Mouse (Mus musculus): ENCODE data around the gene Dglucy. TPM values are rescaled to one million over a fixed set of nuclear protein-coding genes. Genes with fewer than 3 reads are reported as not detected.

Dglucy gene
- polyA plus RNA-seq, 1 experiment from 2014 or later: 3.6 TPM

DNA sequence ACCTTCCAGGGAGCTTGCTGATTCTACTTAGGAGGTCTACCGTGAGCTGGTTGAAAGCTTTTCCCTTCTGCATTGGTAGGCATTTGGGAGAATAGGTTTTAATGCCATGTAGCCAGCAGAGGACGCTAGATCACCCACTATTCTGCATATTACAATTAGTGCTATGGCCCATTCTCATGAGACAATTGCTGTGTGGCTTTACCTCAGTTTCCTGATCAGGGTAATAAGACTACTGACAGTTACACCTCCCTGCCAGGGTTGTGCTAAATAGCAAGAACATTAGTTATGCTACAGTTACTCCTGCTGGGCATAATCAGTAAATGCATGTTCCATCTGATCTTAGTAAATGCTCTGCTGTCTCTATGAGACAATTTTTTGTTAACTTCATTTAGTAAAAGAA is 67.0 kb downstream of the Dglucy start:
- 39% methylated on average over 2 of the region's 2 CpGs for WGBS
- no peak for ATAC-seq (ENCODE audit: low FRiP score, low TSS enrichment)

DNA sequence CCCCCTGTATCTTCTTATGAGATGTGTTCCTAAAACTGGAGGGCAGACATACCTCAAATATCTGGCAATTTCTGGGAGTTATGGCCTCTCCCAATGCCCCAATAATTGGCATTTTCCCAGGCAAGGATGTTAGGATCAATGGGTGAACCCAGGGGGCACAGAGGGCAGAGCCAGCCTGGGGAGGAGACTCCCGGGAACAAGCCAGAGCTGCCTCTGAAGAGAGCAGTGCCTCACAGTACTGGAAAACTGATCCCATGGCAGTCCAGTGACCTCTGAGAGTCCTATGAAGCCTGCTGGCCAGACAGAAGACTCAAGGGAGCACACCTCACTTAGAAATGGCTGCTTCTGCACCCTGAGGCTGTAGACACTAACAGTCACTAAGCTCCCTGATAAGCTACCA is 67.7 kb downstream of the Dglucy start:
- no peaks in the 10 kb centered on the region for H3K27me3 ChIP-seq (ENCODE audit: control insufficient read depth, insufficient read depth, low read length)
- no peak overlapping the region for H3K4me3 ChIP-seq (ENCODE audit: low read length)
- H3K9me3 ChIP-seq (ENCODE audit: control insufficient read depth, low read length): no peaks in the 10 kb centered on the region
- no peak overlapping the region for H3K27ac ChIP-seq (ENCODE audit: low read depth, low read length)
- no peak overlapping the region for H3K4me2 ChIP-seq (replicated peaks; ENCODE audit: low read depth, low read length)
- no peak for ATAC-seq (ENCODE audit: low FRiP score, low TSS enrichment)
- H3K36me3 ChIP-seq (ENCODE audit: control insufficient read depth, insufficient read depth, low read length): no peaks in the 10 kb centered on the region
- peaks cover 11% of the 10 kb centered on the region; the same call in 1 of the 2 replicates for H3K4me1 ChIP-seq (ENCODE audit: control insufficient read depth, insufficient read depth, low read length)
- WGBS: 0% methylated on average over 1 of the region's 1 CpGs
- H3K9ac ChIP-seq (ENCODE audit: low read depth, low read length): no peak overlapping the region

More for the DNA sequence above, 67.0 kb downstream of the Dglucy start:
- Histone ChIP-seq H3K4me3 (ENCODE audit: low read length) (no peak overlapping the region), H3K27ac (ENCODE audit: low read depth, low read length) (no peak overlapping the region), H3K4me2 (replicated peaks; ENCODE audit: low read depth, low read length) (no peak overlapping the region), H3K27me3 (ENCODE audit: control insufficient read depth, insufficient read depth, low read length) (no peaks in the 10 kb centered on the region), H3K4me1 (ENCODE audit: control insufficient read depth, insufficient read depth, low read length) (peaks cover 11% of the 10 kb centered on the region; the same call in 1 of the 2 replicates), H3K36me3 (ENCODE audit: control insufficient read depth, insufficient read depth, low read length) (no peaks in the 10 kb centered on the region), H3K9ac (ENCODE audit: low read depth, low read length) (no peak overlapping the region), H3K9me3 (ENCODE audit: control insufficient read depth, low read length) (no peaks in the 10 kb centered on the region)

DNA sequence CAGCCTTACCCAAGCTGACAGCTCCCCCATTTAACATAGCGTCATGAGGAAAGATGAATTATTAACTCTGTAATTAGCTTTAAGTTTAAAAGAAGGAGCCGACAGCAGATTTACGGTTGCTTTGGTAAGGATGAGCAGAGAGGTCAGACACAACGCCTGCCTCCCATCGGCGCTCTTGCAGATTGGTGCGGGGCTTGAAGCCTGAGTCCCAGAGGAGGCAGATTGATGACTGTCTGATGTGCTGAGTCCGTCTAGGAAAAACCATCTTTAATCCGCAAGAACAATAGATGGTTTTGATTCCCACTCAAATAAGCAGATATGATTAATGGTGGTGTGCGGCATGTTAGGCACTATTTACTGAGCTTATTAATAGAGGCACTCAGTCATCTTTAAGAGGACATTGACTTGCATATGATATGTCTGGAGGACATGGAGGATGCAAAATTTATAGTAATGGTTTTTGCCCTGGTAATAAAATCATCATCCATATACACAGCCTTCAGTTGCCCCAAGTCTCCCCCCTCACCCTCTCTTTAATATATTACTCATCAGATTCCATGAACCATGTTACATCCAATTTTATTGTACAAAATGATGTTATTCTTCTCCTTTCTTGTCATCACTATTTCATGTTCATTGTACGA is 68.7 kb downstream of the Dglucy start:
- H3K36me3 ChIP-seq (ENCODE audit: control insufficient read depth, insufficient read depth, low read length): no peaks in the 10 kb centered on the region
- WGBS: 21% methylated on average over 11 of the region's 11 CpGs

DNA sequence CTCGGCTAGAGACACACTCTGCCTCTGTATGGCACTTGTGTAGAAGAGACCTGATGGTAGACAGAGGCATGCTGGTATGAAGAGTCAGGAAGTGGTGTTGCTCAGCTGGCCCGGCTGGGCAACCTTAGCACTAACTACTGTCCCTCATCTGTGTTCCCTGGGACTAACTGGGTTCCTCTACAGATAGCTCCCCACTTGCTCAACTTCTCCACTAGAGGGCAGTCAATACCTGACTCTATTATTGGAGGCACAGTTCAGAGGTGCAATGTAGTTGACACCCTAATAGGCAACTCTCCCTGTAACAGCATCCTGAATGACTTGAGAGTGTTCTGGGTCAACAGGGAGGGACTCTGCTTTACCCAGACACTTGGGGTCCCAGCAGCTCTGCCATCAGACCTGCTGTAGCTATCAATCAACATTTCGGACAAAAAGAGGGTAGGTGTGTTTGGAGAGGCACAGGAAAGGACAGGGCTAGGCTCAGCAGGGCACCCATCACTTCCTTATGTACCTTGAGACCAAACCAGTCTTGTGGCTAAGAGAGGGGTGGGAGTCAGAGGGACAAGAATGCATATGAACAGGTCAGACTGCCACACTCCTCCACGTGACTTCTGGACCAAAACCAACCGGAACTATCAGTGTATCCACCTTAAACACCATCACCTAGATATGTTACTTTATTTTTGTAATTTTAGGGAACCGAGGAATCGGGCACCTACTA is 70.7 kb downstream of the Dglucy start:
- Histone ChIP-seq H3K9me3 (ENCODE audit: control insufficient read depth, low read length) (no peaks in the 10 kb centered on the region), H3K4me3 (ENCODE audit: low read length) (no peak overlapping the region), H3K27ac (ENCODE audit: low read depth, low read length) (no peak overlapping the region), H3K4me2 (replicated peaks; ENCODE audit: low read depth, low read length) (no peak overlapping the region), H3K4me1 (ENCODE audit: control insufficient read depth, insufficient read depth, low read length) (peaks cover 11% of the 10 kb centered on the region; the same call in 1 of the 2 replicates), H3K9ac (ENCODE audit: low read depth, low read length) (no peak overlapping the region), H3K36me3 (ENCODE audit: control insufficient read depth, insufficient read depth, low read length) (no peaks in the 10 kb centered on the region), H3K27me3 (ENCODE audit: control insufficient read depth, insufficient read depth, low read length) (no peaks in the 10 kb centered on the region)
- peak; percentile 85 for ATAC-seq (ENCODE audit: low FRiP score, low TSS enrichment)
- WGBS: 74% methylated on average over 7 of the region's 7 CpGs

More for the DNA sequence above, 68.7 kb downstream of the Dglucy start:
- no peaks in the 10 kb centered on the region for H3K27me3 ChIP-seq (ENCODE audit: control insufficient read depth, insufficient read depth, low read length)
- no peak overlapping the region for H3K27ac ChIP-seq (ENCODE audit: low read depth, low read length)
- H3K4me3 ChIP-seq (ENCODE audit: low read length): no peak overlapping the region
- H3K9ac ChIP-seq (ENCODE audit: low read depth, low read length): no peak overlapping the region
- ATAC-seq (ENCODE audit: low FRiP score, low TSS enrichment): no peak
- H3K4me2 ChIP-seq (replicated peaks; ENCODE audit: low read depth, low read length): no peak overlapping the region
- peaks cover 11% of the 10 kb centered on the region; the same call in 1 of the 2 replicates for H3K4me1 ChIP-seq (ENCODE audit: control insufficient read depth, insufficient read depth, low read length)
- no peaks in the 10 kb centered on the region for H3K9me3 ChIP-seq (ENCODE audit: control insufficient read depth, low read length)

DNA sequence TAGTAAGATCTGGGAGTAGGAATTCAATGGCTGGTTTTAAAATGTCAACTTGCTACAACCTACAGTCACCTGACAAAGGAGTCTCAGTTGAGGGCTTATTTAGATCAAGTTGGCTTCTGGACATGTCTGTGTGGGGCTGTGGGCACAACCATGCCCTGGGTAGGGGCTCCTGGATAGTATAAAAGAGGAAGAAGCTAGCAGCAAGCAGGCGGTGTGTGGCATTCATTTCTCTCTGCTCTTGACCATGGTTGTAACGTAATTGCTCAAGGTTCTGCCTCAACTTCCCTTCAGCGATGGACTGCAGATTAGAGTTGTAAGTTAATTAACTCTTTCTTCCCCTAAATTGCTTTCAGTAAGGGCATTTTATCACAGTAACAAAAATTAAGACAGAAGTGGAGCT is 73.5 kb downstream of the Dglucy start:
- 87% methylated on average over 3 of the region's 3 CpGs for WGBS
- ATAC-seq (ENCODE audit: low FRiP score, low TSS enrichment): no peak
- no peak overlapping the region for H3K9ac ChIP-seq (ENCODE audit: low read depth, low read length)

DNA sequence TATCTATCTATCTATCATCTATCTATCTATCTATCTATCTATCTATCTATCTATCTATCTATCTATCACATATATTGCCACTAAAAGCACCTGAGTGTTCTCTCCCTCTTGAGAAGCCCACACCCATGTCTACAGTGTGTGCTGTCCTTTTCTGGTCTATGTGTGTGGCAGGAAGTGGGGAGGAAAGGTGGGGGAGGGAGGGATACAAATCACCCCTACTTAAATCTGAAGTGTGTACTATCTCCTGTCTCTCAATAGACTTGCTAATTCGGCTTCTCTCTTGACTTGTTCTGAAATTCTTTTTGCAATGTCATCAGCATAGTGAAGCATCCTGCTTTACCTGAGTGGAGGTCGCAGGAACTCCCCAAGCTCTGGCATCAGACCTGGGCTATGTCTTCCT is 77.5 kb downstream of the Dglucy start:
- ATAC-seq (ENCODE audit: low FRiP score, low TSS enrichment): no peak
- no peak overlapping the region for H3K4me2 ChIP-seq (replicated peaks; ENCODE audit: low read depth, low read length)
- H3K27ac ChIP-seq (ENCODE audit: low read depth, low read length): no peak overlapping the region
- no peaks in the 10 kb centered on the region for H3K27me3 ChIP-seq (ENCODE audit: control insufficient read depth, insufficient read depth, low read length)
- no peak overlapping the region for H3K9ac ChIP-seq (ENCODE audit: low read depth, low read length)
- H3K4me1 ChIP-seq (ENCODE audit: control insufficient read depth, insufficient read depth, low read length): no peaks in the 10 kb centered on the region
- WGBS: 74% methylated on average over 2 of the region's 2 CpGs
- no peaks in the 10 kb centered on the region for H3K9me3 ChIP-seq (ENCODE audit: control insufficient read depth, low read length)
- H3K4me3 ChIP-seq (ENCODE audit: low read length): no peak overlapping the region
- H3K36me3 ChIP-seq (ENCODE audit: control insufficient read depth, insufficient read depth, low read length): no peaks in the 10 kb centered on the region

More for the DNA sequence above, 73.5 kb downstream of the Dglucy start:
- H3K27ac ChIP-seq (ENCODE audit: low read depth, low read length): no peak overlapping the region
- H3K27me3 ChIP-seq (ENCODE audit: control insufficient read depth, insufficient read depth, low read length): no peaks in the 10 kb centered on the region
- no peak overlapping the region for H3K4me3 ChIP-seq (ENCODE audit: low read length)
- H3K4me2 ChIP-seq (replicated peaks; ENCODE audit: low read depth, low read length): no peak overlapping the region
- no peaks in the 10 kb centered on the region for H3K36me3 ChIP-seq (ENCODE audit: control insufficient read depth, insufficient read depth, low read length)
- no peaks in the 10 kb centered on the region for H3K9me3 ChIP-seq (ENCODE audit: control insufficient read depth, low read length)
- peaks cover 2% of the 10 kb centered on the region; the same call in 1 of the 2 replicates for H3K4me1 ChIP-seq (ENCODE audit: control insufficient read depth, insufficient read depth, low read length)

DNA sequence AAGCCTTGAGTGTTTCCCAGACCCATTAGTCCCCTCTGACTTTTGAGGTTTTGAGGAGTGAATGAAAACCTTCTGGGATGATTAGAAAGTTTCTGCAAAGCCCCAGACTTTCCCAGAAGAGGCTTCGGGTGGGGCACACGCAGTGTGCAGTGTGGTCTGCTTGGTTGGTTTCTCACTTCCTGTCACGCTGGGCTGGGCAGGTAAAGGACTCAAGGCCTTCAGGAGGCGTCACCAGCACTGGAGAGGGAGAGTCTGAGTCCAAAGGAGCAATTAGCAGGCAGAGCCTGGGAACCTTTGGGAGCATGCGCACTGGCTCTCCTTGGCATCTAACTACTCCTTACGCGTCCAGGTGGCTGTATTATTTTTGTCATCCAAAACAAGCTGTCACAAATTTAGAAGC is 78.9 kb downstream of the Dglucy start:
- H3K36me3 ChIP-seq (ENCODE audit: control insufficient read depth, insufficient read depth, low read length): no peaks in the 10 kb centered on the region
- H3K9me3 ChIP-seq (ENCODE audit: control insufficient read depth, low read length): no peaks in the 10 kb centered on the region
- WGBS: 63% methylated on average over 7 of the region's 7 CpGs
- H3K27me3 ChIP-seq (ENCODE audit: control insufficient read depth, insufficient read depth, low read length): no peaks in the 10 kb centered on the region
- no peaks in the 10 kb centered on the region for H3K4me1 ChIP-seq (ENCODE audit: control insufficient read depth, insufficient read depth, low read length)
- H3K27ac ChIP-seq (ENCODE audit: low read depth, low read length): 0 out of 2 replicates have a peak overlapping the region, but pooled peaks have one; percentile 9
- peak; percentile 87; the same call in 1 of the 2 replicates for ATAC-seq (ENCODE audit: low FRiP score, low TSS enrichment)
- no peak overlapping the region for H3K4me3 ChIP-seq (ENCODE audit: low read length)
- no peak overlapping the region for H3K4me2 ChIP-seq (replicated peaks; ENCODE audit: low read depth, low read length)
- no peak overlapping the region for H3K9ac ChIP-seq (ENCODE audit: low read depth, low read length)

DNA sequence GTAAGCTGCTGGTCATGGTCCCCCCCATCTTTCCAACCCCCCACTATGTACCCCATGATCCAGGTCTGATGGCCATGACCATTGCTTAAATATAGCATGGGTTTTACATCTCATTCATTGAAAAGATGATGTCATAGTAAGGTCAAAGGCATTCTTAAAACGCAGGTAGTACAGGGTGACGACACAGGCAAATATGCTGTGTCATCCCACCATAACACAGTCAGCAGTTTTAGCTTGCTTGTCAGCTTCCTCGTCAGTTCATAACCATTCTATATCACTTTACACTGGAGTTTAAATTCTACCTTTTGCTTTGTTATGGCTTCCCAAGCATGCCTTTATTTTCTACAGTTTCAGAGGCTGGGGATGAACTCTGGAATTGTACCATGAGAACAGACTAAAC is 83.4 kb downstream of the Dglucy start:
- WGBS: 86% methylated on average over 3 of the region's 3 CpGs
- H3K4me1 ChIP-seq (ENCODE audit: control insufficient read depth, insufficient read depth, low read length): no peaks in the 10 kb centered on the region
- H3K36me3 ChIP-seq (ENCODE audit: control insufficient read depth, insufficient read depth, low read length): no peaks in the 10 kb centered on the region
- H3K4me2 ChIP-seq (replicated peaks; ENCODE audit: low read depth, low read length): no peak overlapping the region
- H3K9ac ChIP-seq (ENCODE audit: low read depth, low read length): no peak overlapping the region
- no peak for ATAC-seq (ENCODE audit: low FRiP score, low TSS enrichment)
- H3K27ac ChIP-seq (ENCODE audit: low read depth, low read length): no peak overlapping the region
- H3K4me3 ChIP-seq (ENCODE audit: low read length): no peak overlapping the region
- no peaks in the 10 kb centered on the region for H3K27me3 ChIP-seq (ENCODE audit: control insufficient read depth, insufficient read depth, low read length)
- H3K9me3 ChIP-seq (ENCODE audit: control insufficient read depth, low read length): no peaks in the 10 kb centered on the region

DNA sequence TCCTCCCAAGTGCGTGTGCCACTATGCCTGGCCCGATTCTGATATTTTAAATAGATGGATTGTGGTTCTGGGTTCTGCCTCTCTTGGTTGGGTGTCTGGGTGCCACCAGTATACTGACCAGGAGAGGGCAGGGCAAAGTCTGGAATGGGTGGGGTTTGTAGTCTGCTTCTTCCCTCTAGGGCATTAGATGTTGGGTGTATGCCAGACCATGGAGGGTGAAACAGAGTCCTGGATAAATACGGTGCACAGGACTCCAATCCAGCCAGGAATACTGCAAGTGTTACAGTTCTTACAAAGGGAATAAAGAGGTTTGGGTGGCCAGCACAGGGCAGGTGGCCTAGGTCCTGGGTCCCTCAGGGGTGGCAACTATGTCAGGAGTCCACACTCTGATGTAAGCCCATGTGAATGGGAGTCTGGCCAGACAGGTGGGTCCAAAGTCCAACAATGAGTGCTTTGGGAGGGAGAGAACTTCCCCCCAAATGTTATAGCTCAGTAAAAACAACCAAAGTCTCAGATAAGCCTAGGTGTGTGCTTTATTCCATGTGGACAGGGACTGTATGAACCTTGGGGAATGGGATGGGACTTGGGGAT is 84.1 kb downstream of the Dglucy start:
- Histone ChIP-seq H3K9me3 (ENCODE audit: control insufficient read depth, low read length) (no peaks in the 10 kb centered on the region), H3K4me1 (ENCODE audit: control insufficient read depth, insufficient read depth, low read length) (no peaks in the 10 kb centered on the region), H3K9ac (ENCODE audit: low read depth, low read length) (no peak overlapping the region), H3K27ac (ENCODE audit: low read depth, low read length) (no peak overlapping the region), H3K4me2 (replicated peaks; ENCODE audit: low read depth, low read length) (no peak overlapping the region), H3K36me3 (ENCODE audit: control insufficient read depth, insufficient read depth, low read length) (no peaks in the 10 kb centered on the region), H3K27me3 (ENCODE audit: control insufficient read depth, insufficient read depth, low read length) (no peaks in the 10 kb centered on the region), H3K4me3 (ENCODE audit: low read length) (no peak overlapping the region)
- 86% methylated on average over 3 of the region's 3 CpGs for WGBS
- ATAC-seq (ENCODE audit: low FRiP score, low TSS enrichment): no peak

Data from kidney, embryonic 14.5 days (tissue).